Mouse (Mus musculus) intestine, embryonic 15.5 days (tissue): ENCODE results near the gene S100a4. TPM values are rescaled to one million over a fixed set of nuclear protein-coding genes. Genes with fewer than 3 reads are reported as not detected.

ENCODE experiments used
- ATAC-seq: fragments of 200-750 bp; cut with Nextera tagmentation; 2 replicates; pipeline ENCODE4 v1.8.0; 2017; ENCODE audit warnings: moderate TSS enrichment, moderate library complexity
- H3K27ac ChIP-seq: fragments of 300-500 bp; sonication (generic); 2 replicates; pipeline ENCODE4 v1.5.1; 2015; ENCODE audit warnings: mild to moderate bottlenecking, inconsistent platforms
- H3K27me3 ChIP-seq: fragments of 300-500 bp; sonication (generic); replicated peaks from 2 replicates; pipeline ENCODE4 v1.6.1; 2015; ENCODE audit warnings: inconsistent platforms
- H3K36me3 ChIP-seq: fragments of 300-500 bp; sonication (generic); 2 replicates; pipeline ENCODE4 v1.6.1; 2015; ENCODE audit warnings: inconsistent platforms
- H3K4me1 ChIP-seq: fragments of 300-500 bp; sonication (generic); replicated peaks from 2 replicates; pipeline ENCODE4 v1.6.1; 2015; ENCODE audit warnings: inconsistent platforms
- H3K4me2 ChIP-seq: fragments of 300-500 bp; sonication (generic); replicated peaks from 2 replicates; pipeline ENCODE4 v1.6.1; 2015; ENCODE audit warnings: mild to moderate bottlenecking, inconsistent platforms
- H3K4me3 ChIP-seq: fragments of 300-500 bp; sonication (generic); replicated peaks from 2 replicates; pipeline ENCODE4 v1.5.1; 2015; ENCODE audit warnings: inconsistent platforms
- H3K9ac ChIP-seq: fragments of 300-500 bp; sonication (generic); 2 replicates; pipeline ENCODE4 v1.6.1; 2015; ENCODE audit warnings: inconsistent platforms
- H3K9me3 ChIP-seq: fragments of 300-500 bp; sonication (generic); 2 replicates; pipeline ENCODE4 v1.6.1; 2016; ENCODE audit warnings: inconsistent platforms
- WGBS: fragments of 180-500 bp; shearing (Covaris S2); methylation state at CpG from one replicate; pipeline ENCODE4 v1.1.7; 2015; 5-methylcytosine and 5-hydroxymethylcytosine counted together
- polyA plus RNA-seq: library from polyadenylated mRNA; unstranded; fragments of >200 nt; fragmentation: Nextera tagmentation; extraction: Ambion mirVana; gene quantifications from 2 replicates; pipeline ENCODE4 v1.2.1, GENCODE M21; 2015

S100a4 gene
- polyA plus RNA-seq, 1 experiment from 2014 or later, result 4.4 TPM

- H3K27ac ChIP-seq, result peak overlapping the region; percentile 82
- ATAC-seq, result no peak
- 85% methylated on average over 15 of the region's 15 CpGs for WGBS
Observed at GRCm38 (mm10) chr3:90586016-90586643, 17.4 kb upstream of the S100a4 start.

GRCm38 (mm10) chr3:90586906-90587305 is 16.7 kb upstream of the S100a4 start:
- H3K27ac ChIP-seq, result peak overlapping the region; percentile 82
- no peak overlapping the region for H3K9ac ChIP-seq
- H3K27me3 ChIP-seq, result no peaks in the 10 kb centered on the region
- H3K9me3 ChIP-seq, result no peaks in the 10 kb centered on the region
- 42% methylated on average over 10 of the region's 10 CpGs for WGBS
- peak; percentile 91 for ATAC-seq
- H3K4me3 ChIP-seq, result no peak overlapping the region
- H3K4me2 ChIP-seq, result no peak overlapping the region
- H3K36me3 ChIP-seq, result no peaks in the 10 kb centered on the region
- peaks cover 26% of the 10 kb centered on the region for H3K4me1 ChIP-seq

More at GRCm38 (mm10) chr3:90586016-90586643, 17.4 kb upstream of the S100a4 start:
- H3K36me3 ChIP-seq, result no peaks in the 10 kb centered on the region
- no peaks in the 10 kb centered on the region for H3K27me3 ChIP-seq
- no peaks in the 10 kb centered on the region for H3K9me3 ChIP-seq
- peaks cover 26% of the 10 kb centered on the region for H3K4me1 ChIP-seq
- no peak overlapping the region for H3K4me3 ChIP-seq
- H3K4me2 ChIP-seq, result no peak overlapping the region
- no peak overlapping the region for H3K9ac ChIP-seq

GRCm38 (mm10) chr3:90587361-90588101 is 16.0 kb upstream of the S100a4 start:
- peak overlapping the region; percentile 82 for H3K27ac ChIP-seq
- no peak overlapping the region for H3K4me2 ChIP-seq
- H3K4me1 ChIP-seq, result peaks cover 26% of the 10 kb centered on the region
- H3K36me3 ChIP-seq, result no peaks in the 10 kb centered on the region
- no peaks in the 10 kb centered on the region for H3K27me3 ChIP-seq
- H3K4me3 ChIP-seq, result no peak overlapping the region
- no peak for ATAC-seq
- H3K9ac ChIP-seq, result no peak overlapping the region
- no peaks in the 10 kb centered on the region for H3K9me3 ChIP-seq
- 79% methylated on average over 14 of the region's 14 CpGs for WGBS

GRCm38 (mm10) chr3:90589390-90589789 is 14.2 kb upstream of the S100a4 start:
- no peaks in the 10 kb centered on the region for H3K9me3 ChIP-seq
- no peak overlapping the region for H3K4me3 ChIP-seq
- no peak for ATAC-seq
- H3K27ac ChIP-seq, result no peak overlapping the region
- H3K27me3 ChIP-seq, result no peaks in the 10 kb centered on the region
- no peak overlapping the region for H3K4me2 ChIP-seq
- H3K4me1 ChIP-seq, result peaks cover 14% of the 10 kb centered on the region
- H3K36me3 ChIP-seq, result no peaks in the 10 kb centered on the region
- WGBS, result 76% methylated on average over 6 of the region's 6 CpGs
- H3K9ac ChIP-seq, result no peak overlapping the region

- H3K27ac ChIP-seq, result no peak within 1 kb of the TSS
Observed at GRCm38 (mm10) chr3:90589947-90590346, 13.6 kb upstream of the S100a4 start, which contains the start of gene S100a2. S100a2 (plus strand) TSS chr3:90590247.

GRCm38 (mm10) chr3:90594466-90594865 is 9.1 kb upstream of the S100a4 start:
- H3K4me1 ChIP-seq, result no peaks in the 10 kb centered on the region
- no peaks in the 10 kb centered on the region for H3K27me3 ChIP-seq
- no peak overlapping the region for H3K4me2 ChIP-seq
- WGBS, result 79% methylated on average over 1 of the region's 1 CpGs
- no peak overlapping the region for H3K4me3 ChIP-seq
- no peaks in the 10 kb centered on the region for H3K9me3 ChIP-seq
- H3K9ac ChIP-seq, result no peak overlapping the region
- H3K36me3 ChIP-seq, result no peaks in the 10 kb centered on the region
- ATAC-seq, result no peak
- H3K27ac ChIP-seq, result no peak overlapping the region

More at GRCm38 (mm10) chr3:90589947-90590346, 13.6 kb upstream of the S100a4 start, which contains the start of gene S100a2:
- 89% methylated on average over 8 of the region's 8 CpGs for WGBS
- Histone ChIP-seq H3K4me3 (no peak within 1 kb of the TSS), H3K4me2 (no peak within 1 kb of the TSS), H3K4me1 (peaks cover 12% of the 10 kb centered on the region), H3K9ac (no peak within 1 kb of the TSS), H3K27me3 (no peaks in the 10 kb centered on the region), H3K9me3 (no peaks in the 10 kb centered on the region), H3K36me3 (no peaks in the 10 kb centered on the region)
- no peak for ATAC-seq

GRCm38 (mm10) chr3:90595556-90595955 is 8.0 kb upstream of the S100a4 start:
- ATAC-seq, result peak; percentile 60; the same call in 1 of the 2 replicates

GRCm38 (mm10) chr3:90596810-90597209 is 6.8 kb upstream of the S100a4 start:
- no peak overlapping the region for H3K27ac ChIP-seq
- H3K9ac ChIP-seq, result no peak overlapping the region
- H3K4me3 ChIP-seq, result no peak overlapping the region
- no peaks in the 10 kb centered on the region for H3K4me1 ChIP-seq
- H3K4me2 ChIP-seq, result no peak overlapping the region
- ATAC-seq, result no peak
- 89% methylated on average over 6 of the region's 6 CpGs for WGBS
- H3K36me3 ChIP-seq, result no peaks in the 10 kb centered on the region
- H3K27me3 ChIP-seq, result no peaks in the 10 kb centered on the region
- H3K9me3 ChIP-seq, result no peaks in the 10 kb centered on the region

More at GRCm38 (mm10) chr3:90595556-90595955, 8.0 kb upstream of the S100a4 start:
- Histone ChIP-seq H3K36me3 (no peaks in the 10 kb centered on the region), H3K4me1 (no peaks in the 10 kb centered on the region), H3K27ac (no peak overlapping the region), H3K4me3 (no peak overlapping the region), H3K9me3 (no peaks in the 10 kb centered on the region), H3K9ac (no peak overlapping the region), H3K4me2 (no peak overlapping the region), H3K27me3 (no peaks in the 10 kb centered on the region)
- WGBS, result 52% methylated on average over 5 of the region's 5 CpGs

GRCm38 (mm10) chr3:90597736-90598135 is 5.8 kb upstream of the S100a4 start:
- H3K4me3 ChIP-seq, result no peak overlapping the region
- H3K9me3 ChIP-seq, result no peaks in the 10 kb centered on the region
- no peaks in the 10 kb centered on the region for H3K36me3 ChIP-seq
- 31% methylated on average over 6 of the region's 6 CpGs for WGBS
- no peak overlapping the region for H3K4me2 ChIP-seq
- H3K27me3 ChIP-seq, result no peaks in the 10 kb centered on the region
- H3K4me1 ChIP-seq, result no peaks in the 10 kb centered on the region
- H3K27ac ChIP-seq, result no peak overlapping the region
- ATAC-seq, result no peak
- H3K9ac ChIP-seq, result no peak overlapping the region

GRCm38 (mm10) chr3:90598212-90598611 is 5.4 kb upstream of the S100a4 start:
- Histone ChIP-seq H3K4me1 (no peaks in the 10 kb centered on the region), H3K9ac (no peak overlapping the region), H3K27me3 (no peaks in the 10 kb centered on the region), H3K27ac (no peak overlapping the region), H3K4me2 (no peak overlapping the region), H3K4me3 (no peak overlapping the region), H3K36me3 (no peaks in the 10 kb centered on the region), H3K9me3 (no peaks in the 10 kb centered on the region)
- no peak for ATAC-seq
- WGBS, result 69% methylated on average over 4 of the region's 4 CpGs

GRCm38 (mm10) chr3:90599401-90599800 is 4.2 kb upstream of the S100a4 start:
- Histone ChIP-seq H3K27ac (no peak overlapping the region), H3K36me3 (no peaks in the 10 kb centered on the region), H3K9ac (no peak overlapping the region), H3K4me2 (no peak overlapping the region), H3K4me3 (no peak overlapping the region), H3K4me1 (peaks cover 8% of the 10 kb centered on the region), H3K27me3 (no peaks in the 10 kb centered on the region), H3K9me3 (no peaks in the 10 kb centered on the region)
- no peak for ATAC-seq
- 77% methylated on average over 3 of the region's 3 CpGs for WGBS

- H3K9me3 ChIP-seq, result no peaks in the 10 kb centered on the region
- no peaks in the 10 kb centered on the region for H3K36me3 ChIP-seq
- no peak for ATAC-seq
- no peak overlapping the region for H3K4me3 ChIP-seq
- no peak overlapping the region for H3K27ac ChIP-seq
- H3K4me2 ChIP-seq, result no peak overlapping the region
- WGBS, result 81% methylated on average over 6 of the region's 6 CpGs
- no peaks in the 10 kb centered on the region for H3K27me3 ChIP-seq
- H3K9ac ChIP-seq, result no peak overlapping the region
- H3K4me1 ChIP-seq, result peaks cover 14% of the 10 kb centered on the region
Observed at GRCm38 (mm10) chr3:90600036-90600435, 3.5 kb upstream of the S100a4 start.
